Mouse (Mus musculus): ENCODE results near the gene Nat9.

GRCm38 (mm10) chr11:115179191-115179590 is 8.5 kb downstream of the Nat9 start:
- no peak for TF ChIP-seq CTCF (IDR thresholded peaks at IDR 0.05; ENCODE audit: low read depth, low read length)
- TF ChIP-seq TAL1 (conservative IDR thresholded peaks at IDR 0.05; ENCODE audit: low read depth, low read length): no peak
- TF ChIP-seq GATA1 (IDR thresholded peaks at IDR 0.05; ENCODE audit: borderline replicate concordance, low read length): no peak
